Mouse (Mus musculus): ENCODE measurements around the gene Evc. TPM values are rescaled to one million over a fixed set of nuclear protein-coding genes. Genes with fewer than 3 reads are reported as not detected.

Evc gene
- total and polyA plus RNA-seq, 3 experiments: 0.17 to 0.91 (median 0.73) TPM

GRCm38 (mm10) chr5:37331133-37331505, 5.6 kb downstream of the Evc start:
- Histone ChIP-seq H3K9ac (ENCODE audit: insufficient read depth, low read depth) (no peak overlapping the region), H3K4me3 (replicated peaks in 1 of 3; ENCODE audit: low read depth in 2 of 3, low read length in 2 of 3, poor library complexity in 1 of 3) (no peak overlapping the region), H3K27ac (ENCODE audit: insufficient read depth, low read depth) (no peak overlapping the region), H3K27me3 (replicated peaks) (peaks cover 12% of the 10 kb centered on the region), H3K36me3 (replicated peaks in 1 of 2; ENCODE audit: control insufficient read depth in 1 of 2, insufficient read depth in 1 of 2, low read length in 1 of 2) (no peaks in the 10 kb centered on the region), H3K9me3 (replicated peaks; ENCODE audit: low read length) (no peaks in the 10 kb centered on the region), H3K79me2 (replicated peaks; ENCODE audit: control insufficient read depth, extremely low read depth, insufficient read depth, poor library complexity, severe bottlenecking) (no peaks in the 10 kb centered on the region), H3K4me1 (ENCODE audit: control insufficient read depth in 1 of 2, insufficient read depth in 2 of 2) (peaks cover 0 to 8% of the 10 kb centered on the region in 2 experiments; a peak in 3 of 4 replicates), H3K4me2 (ENCODE audit: insufficient read depth, low read depth, poor library complexity, severe bottlenecking) (no peak overlapping the region)
- no peak for TF ChIP-seq HCFC1 (IDR thresholded peaks at IDR 0.05; ENCODE audit: low read depth, low read length)
- TF ChIP-seq IRF4 (IDR thresholded peaks at IDR 0.05; ENCODE audit: low read depth, low read length): no peak
- no peak for TF ChIP-seq USF2 (conservative IDR thresholded peaks at IDR 0.05; ENCODE audit: low read depth, low read length)
- TF ChIP-seq TBP (conservative IDR thresholded peaks at IDR 0.05; ENCODE audit: low read depth, low read length): no peak
- no peak for TF ChIP-seq RAD21 (IDR thresholded peaks at IDR 0.05; ENCODE audit: low read depth, low read length)
- TF ChIP-seq EP300 (IDR thresholded peaks at IDR 0.05; ENCODE audit: low read length): no peak
- TF ChIP-seq RCOR1 (conservative IDR thresholded peaks at IDR 0.05; ENCODE audit: low read depth, low read length): no peak
- TF ChIP-seq POLR2AphosphoS2 (IDR thresholded peaks at IDR 0.05; ENCODE audit: low read depth, low read length): no peak
- in situ Hi-C loops (cut with MboI; ENCODE audit: low pct_ligation_motif_present, low pct_unique_long_range_greater_than_20kb, low sequenced_read_pairs) (no loop called here), dilution Hi-C loops (cut with MboI; ENCODE audit: extremely low pct_ligation_motif_present, extremely low pct_unique_long_range_greater_than_20kb, low sequenced_read_pairs) (no loop called here)
- no peak for DNase-seq (ENCODE audit: extremely low read depth)

- DNase-seq (ENCODE audit: extremely low read depth): no peak
- no peak overlapping the region for H3K4me2 ChIP-seq (ENCODE audit: insufficient read depth, low read depth, poor library complexity, severe bottlenecking)
- dilution Hi-C loops (cut with MboI; ENCODE audit: extremely low pct_ligation_motif_present, extremely low pct_unique_long_range_greater_than_20kb, low sequenced_read_pairs): no loop called here
- no peak overlapping the region for H3K27ac ChIP-seq (ENCODE audit: insufficient read depth, low read depth)
- H3K79me2 ChIP-seq (replicated peaks; ENCODE audit: control insufficient read depth, extremely low read depth, insufficient read depth, poor library complexity, severe bottlenecking): no peaks in the 10 kb centered on the region
- no peak overlapping the region for H3K4me3 ChIP-seq (replicated peaks in 1 of 3; ENCODE audit: low read depth in 2 of 3, low read length in 2 of 3, poor library complexity in 1 of 3)
- TF ChIP-seq RCOR1 (conservative IDR thresholded peaks at IDR 0.05; ENCODE audit: low read depth, low read length) (no peak), SIN3A (IDR thresholded peaks at IDR 0.05; ENCODE audit: low read length) (no peak), MYC (IDR thresholded peaks at IDR 0.05; ENCODE audit: low read depth, low read length) (no peak), ZMIZ1 (IDR thresholded peaks at IDR 0.05; ENCODE audit: low read depth, low read length) (no peak), UBTF (IDR thresholded peaks at IDR 0.05; ENCODE audit: low read depth, low read length) (no peak), SMC3 (IDR thresholded peaks at IDR 0.05; ENCODE audit: low read depth, low read length) (no peak), ZNF384 (IDR thresholded peaks at IDR 0.05; ENCODE audit: low read depth, low read length) (no peak), POLR2A (IDR thresholded peaks at IDR 0.05; ENCODE audit: low read depth, low read length) (no peak), TBP (conservative IDR thresholded peaks at IDR 0.05; ENCODE audit: low read depth, low read length) (no peak), ELF1 (IDR thresholded peaks at IDR 0.05; ENCODE audit: low read depth, low read length) (no peak), MXI1 (IDR thresholded peaks at IDR 0.05; ENCODE audit: low read depth, low read length) (no peak)
- no peak overlapping the region for H3K9ac ChIP-seq (ENCODE audit: insufficient read depth, low read depth)
- no peaks in the 10 kb centered on the region for H3K36me3 ChIP-seq (replicated peaks in 1 of 2; ENCODE audit: control insufficient read depth in 1 of 2, insufficient read depth in 1 of 2, low read length in 1 of 2)
- no peaks in the 10 kb centered on the region for H3K9me3 ChIP-seq (replicated peaks; ENCODE audit: low read length)
- H3K4me1 ChIP-seq (ENCODE audit: control insufficient read depth in 1 of 2, insufficient read depth in 2 of 2): peaks cover 0 to 8% of the 10 kb centered on the region in 2 experiments; a peak in 3 of 4 replicates
- in situ Hi-C loops (cut with MboI; ENCODE audit: low pct_ligation_motif_present, low pct_unique_long_range_greater_than_20kb, low sequenced_read_pairs): no loop called here
- H3K27me3 ChIP-seq (replicated peaks): peaks cover 7% of the 10 kb centered on the region
Observed at GRCm38 (mm10) chr5:37330449-37331132, 6.1 kb downstream of the Evc start.
